Mouse (Mus musculus): ENCODE data around the gene Tbx1.

DNA sequence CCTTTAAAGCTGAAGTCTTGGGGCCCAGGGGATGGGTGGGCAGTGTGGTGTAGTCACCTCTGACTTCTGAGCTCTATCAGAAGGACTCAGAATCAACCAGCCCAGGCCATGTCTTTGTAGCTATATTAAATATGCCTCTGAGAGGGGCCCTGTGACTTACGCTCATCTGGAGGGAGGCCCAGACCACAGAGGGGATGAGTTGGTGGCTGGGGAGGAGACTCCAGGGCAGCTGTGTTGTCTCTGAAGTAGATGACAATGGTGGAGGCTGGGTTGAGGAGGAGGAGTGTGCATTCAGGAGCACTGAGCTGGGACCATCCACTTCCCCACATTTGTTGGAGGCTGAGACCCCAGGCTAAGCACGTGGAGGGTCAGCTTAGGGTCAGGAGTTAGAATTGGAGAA lies 27.8 kb upstream of the Tbx1 start:
- TF ChIP-seq NANOG (IDR thresholded peaks at IDR 0.05; ENCODE audit: borderline replicate concordance, low read length) (no peak), CTCF (conservative IDR thresholded peaks at IDR 0.05; ENCODE audit: low read length) (no peak), POU5F1 (IDR thresholded peaks at IDR 0.05; ENCODE audit: borderline replicate concordance, low read length) (no peak)

All from E14TG2a.4 (cell line).